Mouse (Mus musculus) midbrain, embryonic 11.5 days (tissue): Measurements from ENCODE around the gene Pcx. TPM values are rescaled to one million over a fixed set of nuclear protein-coding genes. Genes with fewer than 3 reads are reported as not detected.

Experiments
- ATAC-seq: fragments of 200-750 bp; cut with Nextera tagmentation; 2 replicates; pipeline ENCODE4 v1.8.0; 2017; ENCODE audit warnings: moderate TSS enrichment, moderate library complexity; ENCODE audit not compliant: low FRiP score
- DNase-seq: peaks from one replicate; pipeline ENCODE4 v3.0.0; 2015; ENCODE audit warnings: low spot score; ENCODE audit errors: missing footprints
- H3K27ac ChIP-seq: fragments of 300-500 bp; sonication (generic); 2 replicates; pipeline ENCODE4 v1.5.1; 2014; ENCODE audit warnings: low read depth, low read length
- H3K27me3 ChIP-seq: fragments of 300-500 bp; sonication (generic); 2 replicates; pipeline ENCODE4 v1.6.1; 2014; ENCODE audit warnings: mild to moderate bottlenecking, low read length, moderate library complexity, mixed read lengths; ENCODE audit not compliant: control insufficient read depth, insufficient read depth
- H3K36me3 ChIP-seq: fragments of 300-500 bp; sonication (generic); 2 replicates; pipeline ENCODE4 v1.6.1; 2014; ENCODE audit warnings: mild to moderate bottlenecking, low read length, moderate library complexity, mixed read lengths; ENCODE audit not compliant: control insufficient read depth, insufficient read depth
- H3K4me1 ChIP-seq: fragments of 300-500 bp; sonication (generic); 2 replicates; pipeline ENCODE4 v1.6.1; 2014; ENCODE audit warnings: low read length; ENCODE audit not compliant: control insufficient read depth, insufficient read depth
- H3K4me2 ChIP-seq: fragments of 300-500 bp; sonication (generic); 2 replicates; pipeline ENCODE4 v1.6.1; 2014; ENCODE audit warnings: mild to moderate bottlenecking, moderate library complexity
- H3K4me3 ChIP-seq: fragments of 300-500 bp; sonication (generic); 2 replicates; pipeline ENCODE4 v1.5.1; 2014; ENCODE audit warnings: low read depth, low read length
- H3K9ac ChIP-seq: fragments of 300-500 bp; sonication (generic); 2 replicates; pipeline ENCODE4 v1.6.1; 2014; ENCODE audit warnings: low read length
- H3K9me3 ChIP-seq: fragments of 300-500 bp; sonication (generic); 2 replicates; pipeline ENCODE4 v1.6.1; 2016; ENCODE audit warnings: low read length; ENCODE audit not compliant: control insufficient read depth
- WGBS: fragments of 180-500 bp; shearing (Covaris S2); extraction: QIAGEN DNeasy Blood & Tissue Kit; methylation state at CpG from one replicate; pipeline ENCODE4 v1.1.7; 2014; 5-methylcytosine and 5-hydroxymethylcytosine counted together
- polyA plus RNA-seq: library from polyadenylated mRNA; unstranded; fragments of >200 nt; fragmentation: Nextera tagmentation; extraction: Ambion mirVana; gene quantifications from 2 replicates; pipeline ENCODE4 v1.2.1, GENCODE M21; 2014

The Pcx gene
- polyA plus RNA-seq, 1 experiment from 2014 or later, result 14.0 TPM

DNA sequence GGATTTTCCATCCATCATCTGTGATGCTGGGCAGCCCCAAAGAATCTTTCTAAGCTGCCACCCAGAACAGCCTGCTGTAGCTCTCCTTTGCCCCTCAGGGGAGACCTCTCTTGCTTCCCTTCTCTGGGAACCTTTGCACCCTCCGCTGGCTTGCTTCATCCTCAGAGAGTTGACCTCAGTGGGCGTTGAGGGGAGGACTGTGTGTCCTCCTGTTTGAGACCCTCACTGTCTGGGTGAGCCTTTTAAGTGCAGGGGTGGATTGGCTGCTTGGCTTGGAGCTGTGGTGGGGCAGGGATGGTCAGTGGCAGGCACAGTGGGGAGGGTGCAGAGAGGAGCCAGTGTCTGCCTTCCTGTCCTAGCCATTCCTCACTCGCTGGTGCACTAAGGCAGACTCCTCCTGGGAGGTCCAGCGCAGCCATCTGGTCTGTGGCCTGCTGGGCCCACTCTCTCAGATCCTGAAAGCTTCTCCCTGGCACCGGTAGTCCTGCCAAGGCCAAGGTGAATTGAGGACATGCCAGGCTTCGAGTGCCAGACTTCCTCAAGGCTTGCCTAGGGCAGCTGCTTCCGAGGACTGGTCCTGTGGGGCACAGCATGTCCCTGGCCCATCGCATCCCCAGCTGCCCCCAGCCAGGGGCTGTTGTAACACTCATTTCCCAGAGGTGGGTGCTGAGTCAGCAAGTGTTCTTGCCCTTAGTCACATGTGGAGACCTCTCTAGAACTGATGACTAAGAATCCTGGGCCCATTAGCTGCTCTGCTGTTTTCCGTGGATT lies 17.6 kb upstream of the Pcx start:
- Histone ChIP-seq H3K4me3 (no peak overlapping the region), H3K4me1 (no peaks in the 10 kb centered on the region), H3K4me2 (no peak overlapping the region), H3K27ac (no peak overlapping the region), H3K9me3 (no peaks in the 10 kb centered on the region), H3K9ac (no peak overlapping the region), H3K27me3 (no peaks in the 10 kb centered on the region), H3K36me3 (no peaks in the 10 kb centered on the region)
- DNase-seq, result no peak
- 59% methylated on average over 9 of the region's 9 CpGs for WGBS
- no peak for ATAC-seq

DNA sequence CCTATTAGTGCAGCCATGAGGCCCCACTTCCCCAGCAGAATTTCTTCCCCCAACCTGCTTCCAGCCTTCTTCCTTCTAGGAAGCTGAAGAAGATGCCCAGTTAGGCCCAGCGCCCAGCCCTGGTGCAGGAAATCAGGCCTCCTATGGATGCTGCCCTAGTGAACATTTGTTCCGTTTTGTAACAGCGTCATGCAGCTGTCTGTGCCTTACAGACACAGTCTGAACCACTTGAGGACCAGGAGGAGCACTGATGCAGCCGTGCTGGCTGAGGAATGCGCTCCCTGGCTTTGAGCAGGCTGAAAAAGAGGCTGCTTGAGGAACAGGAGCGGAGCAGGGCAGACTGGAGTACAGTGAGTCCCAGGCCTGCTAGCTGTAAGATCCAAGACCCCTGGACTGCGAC lies 15.6 kb upstream of the Pcx start:
- DNase-seq (no peak), ATAC-seq (no peak)
- Histone ChIP-seq H3K27me3 (no peaks in the 10 kb centered on the region), H3K36me3 (no peaks in the 10 kb centered on the region), H3K9me3 (no peaks in the 10 kb centered on the region), H3K4me1 (no peaks in the 10 kb centered on the region), H3K9ac (no peak overlapping the region), H3K27ac (no peak overlapping the region), H3K4me3 (no peak overlapping the region), H3K4me2 (no peak overlapping the region)
- 77% methylated on average over 7 of the region's 7 CpGs for WGBS

DNA sequence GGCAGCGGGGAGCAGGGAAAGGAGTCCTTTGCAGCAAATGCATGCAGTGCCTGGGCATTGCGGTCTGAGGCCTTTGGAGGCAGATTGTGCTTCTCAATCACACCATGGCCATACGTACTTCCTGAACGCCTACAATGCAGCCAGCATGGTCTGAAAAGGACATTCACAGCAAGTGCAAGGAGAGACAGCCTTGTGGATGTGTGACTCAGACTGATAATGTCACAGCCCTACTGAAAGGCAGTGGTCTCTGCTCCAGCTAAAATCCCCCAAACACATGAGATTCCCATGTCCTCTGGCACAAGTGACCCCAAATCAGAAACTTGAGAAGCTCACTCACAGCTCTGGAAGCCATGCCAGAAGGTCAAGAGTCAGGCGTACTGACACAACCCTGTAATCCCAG lies 14.5 kb upstream of the Pcx start:
- Histone ChIP-seq H3K4me2 (no peak overlapping the region), H3K4me3 (no peak overlapping the region), H3K9ac (no peak overlapping the region), H3K36me3 (no peaks in the 10 kb centered on the region), H3K4me1 (no peaks in the 10 kb centered on the region), H3K27ac (no peak overlapping the region), H3K9me3 (no peaks in the 10 kb centered on the region), H3K27me3 (no peaks in the 10 kb centered on the region)
- no peak for ATAC-seq
- DNase-seq, result no peak
- 86% methylated on average over 5 of the region's 5 CpGs for WGBS

DNA sequence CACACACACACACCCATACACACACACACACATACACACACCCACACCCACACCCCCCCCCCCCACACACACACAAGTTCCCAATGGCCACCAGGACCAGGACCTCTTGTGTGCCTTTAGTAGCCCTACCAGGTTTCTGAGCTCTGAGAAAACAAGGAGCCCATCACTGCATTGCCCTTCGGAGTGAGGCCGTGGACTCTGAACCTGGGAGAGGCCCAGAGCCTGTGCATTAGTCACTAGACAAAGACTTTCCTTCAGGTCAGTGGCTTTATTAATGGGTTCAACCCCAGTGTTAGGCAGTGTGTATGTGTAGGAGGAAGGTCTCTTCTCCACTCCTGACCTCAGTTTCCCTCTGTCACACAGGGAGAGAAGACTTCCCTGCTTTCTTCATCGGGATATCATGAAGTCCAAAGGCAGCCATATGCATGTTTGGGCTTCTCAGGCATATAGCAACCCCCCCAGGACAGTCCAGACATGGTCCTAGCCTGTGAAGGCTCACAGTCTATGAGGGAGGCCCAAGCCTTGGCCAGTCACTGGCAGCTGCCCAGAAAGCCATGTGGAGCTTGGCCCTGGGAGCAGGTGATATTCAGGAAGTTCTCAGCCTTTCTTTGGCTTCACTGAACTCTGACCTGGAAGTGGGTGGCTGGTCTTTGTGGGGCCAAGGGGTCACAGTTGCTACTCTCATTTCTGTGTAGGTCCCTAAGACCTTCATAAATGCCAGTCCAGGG lies 13.6 kb upstream of the Pcx start:
- Histone ChIP-seq H3K27me3 (no peaks in the 10 kb centered on the region), H3K27ac (no peak overlapping the region), H3K4me3 (no peak overlapping the region), H3K9me3 (no peaks in the 10 kb centered on the region), H3K36me3 (no peaks in the 10 kb centered on the region), H3K4me1 (no peaks in the 10 kb centered on the region), H3K4me2 (no peak overlapping the region), H3K9ac (no peak overlapping the region)
- DNase-seq, result peak; percentile 80
- no peak for ATAC-seq
- 90% methylated on average over 3 of the region's 3 CpGs for WGBS

DNA sequence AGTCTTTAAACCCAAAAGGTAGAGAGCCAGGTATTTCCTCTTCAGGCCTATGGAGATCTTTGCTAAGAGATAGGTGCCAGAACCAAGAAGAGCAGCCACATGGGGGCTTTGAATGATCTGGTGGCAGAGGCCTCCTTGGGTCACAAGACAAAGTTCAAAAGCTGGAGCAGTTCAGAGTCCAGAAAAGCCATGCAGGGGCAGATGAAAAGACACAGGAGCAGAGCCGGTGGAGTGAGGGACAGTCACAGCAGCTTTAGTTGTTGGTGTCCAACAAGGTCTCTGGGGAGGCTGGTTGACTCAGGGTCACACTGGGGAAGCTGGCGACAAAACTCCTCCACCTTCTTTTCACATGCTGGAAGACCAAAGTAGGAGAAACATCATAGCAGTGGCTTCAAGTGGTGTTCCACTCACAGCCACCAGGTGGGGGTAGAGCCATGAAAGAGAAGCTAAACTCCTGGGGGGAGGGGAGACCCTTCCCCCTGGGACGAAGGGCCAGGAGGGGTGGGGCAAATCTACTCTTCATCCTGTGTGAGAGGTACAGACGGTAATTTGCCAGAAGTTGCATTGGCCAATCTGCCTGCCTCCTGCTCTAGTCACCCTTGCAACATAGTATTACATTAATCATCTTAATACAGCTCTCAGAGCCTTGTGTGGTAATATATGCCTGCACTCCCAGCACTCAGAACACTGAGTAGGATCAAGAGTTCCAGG lies 12.9 kb upstream of the Pcx start:
- Histone ChIP-seq H3K9me3 (no peaks in the 10 kb centered on the region), H3K27ac (no peak overlapping the region), H3K4me3 (no peak overlapping the region), H3K4me1 (no peaks in the 10 kb centered on the region), H3K27me3 (no peaks in the 10 kb centered on the region), H3K9ac (no peak overlapping the region), H3K4me2 (peak overlapping the region; percentile 7; the same call in 1 of the 2 replicates), H3K36me3 (no peaks in the 10 kb centered on the region)
- 0% methylated on average over 4 of the region's 4 CpGs for WGBS
- ATAC-seq, result peak; percentile 57
- peak; percentile 98 for DNase-seq

DNA sequence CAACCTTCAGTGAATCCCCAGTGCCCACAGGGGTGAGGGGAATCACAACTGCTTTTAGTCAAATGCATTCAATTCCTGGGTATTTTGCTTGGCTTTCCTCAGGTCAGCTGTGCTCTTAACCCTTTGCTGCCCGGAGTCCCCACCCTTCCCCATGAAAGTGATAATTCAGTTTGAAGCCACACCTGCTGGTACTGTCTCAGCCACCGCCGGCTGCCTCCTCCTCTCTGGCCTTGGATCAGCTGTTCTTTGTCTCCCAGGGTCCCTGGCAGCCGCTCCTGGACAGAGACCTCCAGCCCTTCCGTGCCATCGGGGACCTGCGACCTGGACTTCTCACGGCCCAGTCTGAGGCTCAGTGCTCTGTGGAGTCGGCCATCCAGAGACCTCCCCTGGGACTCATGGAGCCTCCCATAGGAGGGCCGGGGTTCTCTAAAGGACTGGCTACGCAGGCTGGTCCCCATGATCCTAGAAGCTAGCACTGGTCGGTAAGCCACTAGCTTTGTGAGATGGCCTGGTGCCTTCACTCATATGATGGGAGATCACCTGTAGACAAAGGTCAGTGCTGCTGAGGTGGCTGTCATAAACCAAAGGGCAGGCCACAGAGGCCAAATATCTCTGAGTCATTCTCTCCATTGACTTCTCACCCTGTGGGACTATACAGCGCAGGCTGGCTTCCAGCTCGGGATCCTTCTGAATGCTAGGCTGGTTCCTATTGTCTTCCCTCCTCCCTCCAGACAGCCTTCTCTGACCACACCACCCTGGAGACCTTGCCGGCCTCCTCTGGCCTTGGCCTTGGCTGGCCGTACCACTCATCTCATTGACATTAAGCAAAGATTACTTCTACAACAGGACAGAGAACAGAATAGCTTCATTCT lies 12.0 kb upstream of the Pcx start, which contains the start of gene 2010003K11Rik:
Gene 2010003K11Rik (minus strand): TSS at position 522 of the 872 bp plus-strand sequence.
- H3K4me2 ChIP-seq, result peak within 1 kb of the TSS; percentile 7; the same call in 1 of the 2 replicates
- H3K4me3 ChIP-seq, result no peak within 1 kb of the TSS
- no peaks in the 10 kb centered on the region for H3K9me3 ChIP-seq
- DNase-seq, result no peak
- 59% methylated on average over 16 of the region's 16 CpGs for WGBS
- no peak within 1 kb of the TSS for H3K9ac ChIP-seq
- no peak within 1 kb of the TSS for H3K27ac ChIP-seq
- no peaks in the 10 kb centered on the region for H3K27me3 ChIP-seq
- no peaks in the 10 kb centered on the region for H3K4me1 ChIP-seq
- no peak for ATAC-seq
- no peaks in the 10 kb centered on the region for H3K36me3 ChIP-seq

DNA sequence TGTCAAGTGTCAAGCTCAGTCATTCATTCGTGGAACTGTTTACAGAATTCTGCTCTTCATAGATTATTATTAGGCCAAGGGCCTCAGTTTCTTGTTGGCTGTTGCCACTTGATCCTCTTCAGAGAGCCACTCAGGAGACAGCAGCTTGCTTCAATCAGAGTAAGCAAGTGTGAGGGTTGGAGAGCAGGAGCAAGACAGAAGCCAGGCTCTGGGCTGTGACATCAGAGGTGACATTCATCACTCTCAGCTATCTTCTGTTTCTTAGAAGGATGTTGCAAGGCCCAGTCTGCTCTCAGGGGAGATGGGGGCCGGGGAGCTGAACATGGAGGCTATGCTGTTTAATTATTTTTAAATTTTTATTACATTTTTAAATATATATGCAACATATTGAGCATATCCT lies 7.6 kb upstream of the Pcx start:
- ATAC-seq (no peak), DNase-seq (no peak)
- no peaks in the 10 kb centered on the region for H3K4me1 ChIP-seq
- no peak overlapping the region for H3K27ac ChIP-seq
- no peaks in the 10 kb centered on the region for H3K9me3 ChIP-seq
- H3K4me2 ChIP-seq, result no peak overlapping the region
- no peak overlapping the region for H3K9ac ChIP-seq
- H3K4me3 ChIP-seq, result no peak overlapping the region
- H3K27me3 ChIP-seq, result no peaks in the 10 kb centered on the region
- no peaks in the 10 kb centered on the region for H3K36me3 ChIP-seq
- WGBS, result 64% methylated on average over 2 of the region's 2 CpGs

DNA sequence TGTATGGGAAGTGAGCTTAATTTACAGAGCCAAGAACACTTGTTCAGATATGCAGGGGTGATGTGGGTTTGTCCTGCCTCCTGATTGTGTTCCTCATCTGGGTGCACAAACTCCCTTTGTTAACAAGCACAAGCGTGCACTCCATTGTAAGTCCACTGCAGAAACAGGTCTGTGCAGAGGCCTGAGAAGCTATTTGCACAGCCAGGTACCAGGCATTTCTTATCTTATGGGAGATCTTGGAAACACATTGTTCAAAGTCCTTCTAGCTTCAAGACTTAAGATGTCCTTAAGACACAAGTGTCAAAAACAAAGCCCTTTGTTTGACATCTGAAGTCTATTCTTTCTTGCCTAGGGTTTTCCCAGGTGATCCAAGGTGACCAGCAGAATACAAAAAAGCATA lies 5.4 kb upstream of the Pcx start:
- ATAC-seq, result no peak
- WGBS, result 100% methylated on average over 1 of the region's 1 CpGs
- DNase-seq, result no peak

More for the DNA sequence above, 5.4 kb upstream of the Pcx start:
- no peak overlapping the region for H3K4me3 ChIP-seq
- H3K27ac ChIP-seq, result no peak overlapping the region
- no peaks in the 10 kb centered on the region for H3K4me1 ChIP-seq
- no peak overlapping the region for H3K4me2 ChIP-seq
- no peak overlapping the region for H3K9ac ChIP-seq
- no peaks in the 10 kb centered on the region for H3K9me3 ChIP-seq
- no peaks in the 10 kb centered on the region for H3K27me3 ChIP-seq
- H3K36me3 ChIP-seq, result no peaks in the 10 kb centered on the region
